In genomic region chr12:80574825-80575371, GRCm38 (mm10) we compare ENCODE assay signal across 8 mouse cellular contexts. TPM values are rescaled to one million over a fixed set of nuclear protein-coding genes. Genes with fewer than 3 reads are reported as not detected.
DNase-seq lines count a peak whose midpoint lies in the region; ATAC-seq and TF ChIP-seq lines count a peak whose summit lies in the region.

No protein-coding gene starts in this region.

- H3K4me2 ChIP-seq in forebrain, embryonic 14.5 days (ENCODE audit: low read length), result 0 out of 2 replicates have a peak overlapping the region, but pooled peaks have one; percentile 1
- H3K4me2 ChIP-seq in hindbrain, postnatal 0 days (ENCODE audit: low read depth, low read length), result no peak overlapping the region
- peak overlapping the region; percentile 36 for H3K4me2 ChIP-seq in neural tube, embryonic 13.5 days

- H3K27ac ChIP-seq in forebrain, embryonic 14.5 days (ENCODE audit: low read depth, low read length), result peak overlapping the region; percentile 27; the same call in 1 of the 2 replicates
- peak overlapping the region; percentile 62 for H3K27ac ChIP-seq in hindbrain, postnatal 0 days
- peak overlapping the region; percentile 82 for H3K27ac ChIP-seq in neural tube, embryonic 13.5 days (replicated peaks)

- peak overlapping the region; percentile 10; the same call in 1 of the 2 replicates for H3K9ac ChIP-seq in forebrain, embryonic 14.5 days (ENCODE audit: low read length)
- 0 out of 2 replicates have a peak overlapping the region, but pooled peaks have one; percentile 24 for H3K9ac ChIP-seq in hindbrain, postnatal 0 days (replicated peaks; ENCODE audit: low read length)
- H3K9ac ChIP-seq in neural tube, embryonic 13.5 days, result peak overlapping the region; percentile 49; the same call in 1 of the 2 replicates

- H3K36me3 ChIP-seq in forebrain, embryonic 14.5 days (ENCODE audit: control insufficient read depth, insufficient read depth, low read length), result 0 out of 2 replicates have a peak, but pooled peaks cover 3% of the 10 kb centered on the region
- no peaks in the 10 kb centered on the region for H3K36me3 ChIP-seq in hindbrain, postnatal 0 days (ENCODE audit: insufficient read depth, low read length)
- H3K36me3 ChIP-seq in neural tube, embryonic 13.5 days, result no peaks in the 10 kb centered on the region

- no peaks in the 10 kb centered on the region for H3K27me3 ChIP-seq in forebrain, embryonic 14.5 days (replicated peaks; ENCODE audit: control insufficient read depth, insufficient read depth, low read length)
- no peaks in the 10 kb centered on the region for H3K27me3 ChIP-seq in hindbrain, postnatal 0 days (ENCODE audit: insufficient read depth, low read length)
- no peaks in the 10 kb centered on the region for H3K27me3 ChIP-seq in neural tube, embryonic 13.5 days

- 0 out of 2 replicates have a peak, but pooled peaks cover 2% of the 10 kb centered on the region for H3K4me1 ChIP-seq in forebrain, embryonic 14.5 days (ENCODE audit: control insufficient read depth, insufficient read depth, low read length)
- H3K4me1 ChIP-seq in hindbrain, postnatal 0 days (ENCODE audit: insufficient read depth, low read length), result 0 out of 2 replicates have a peak, but pooled peaks cover 7% of the 10 kb centered on the region
- peaks cover 30% of the 10 kb centered on the region for H3K4me1 ChIP-seq in neural tube, embryonic 13.5 days (replicated peaks)

- TF ChIP-seq CTCF in hindbrain, postnatal 0 days (IDR thresholded peaks at IDR 0.05; ENCODE audit: low read depth), result no peak

- DNase-seq in layer of hippocampus, adult 11-12 months (ENCODE audit: low spot score), result peak; percentile 37
- DNase-seq in layer of hippocampus, postnatal 14 days (ENCODE audit: low spot score in 2 of 2), result no peak
- DNase-seq in forebrain, embryonic 14.5 days (ENCODE audit: low spot score), result peak; percentile 20
- peak; percentile 45 for DNase-seq in hindbrain, postnatal 0 days (ENCODE audit: low spot score)
- DNase-seq in yolk sac, embryonic 10.5 days (ENCODE audit: low spot score), result no peak
- no peak for DNase-seq in cerebellum, adult 11-12 months

- H3K4me3 ChIP-seq in forebrain, embryonic 14.5 days (ENCODE audit: low read depth, low read length), result no peak overlapping the region
- H3K4me3 ChIP-seq in hindbrain, postnatal 0 days (ENCODE audit: low read length), result no peak overlapping the region
- no peak overlapping the region for H3K4me3 ChIP-seq in neural tube, embryonic 13.5 days

- no peaks in the 10 kb centered on the region for H3K9me3 ChIP-seq in forebrain, embryonic 14.5 days (replicated peaks; ENCODE audit: control insufficient read depth, low read length)
- H3K9me3 ChIP-seq in hindbrain, postnatal 0 days (ENCODE audit: low read length), result no peaks in the 10 kb centered on the region
- H3K9me3 ChIP-seq in neural tube, embryonic 13.5 days, result no peaks in the 10 kb centered on the region

- no peak for ATAC-seq in forebrain, embryonic 14.5 days
- peak; percentile 71 for ATAC-seq in hindbrain, postnatal 0 days
- ATAC-seq in neural tube, embryonic 13.5 days (ENCODE audit: low read depth), result no peak
- no peak for ATAC-seq in cerebellum, adult (ENCODE audit: insufficient number of reproducible peaks, low FRiP score, low TSS enrichment)

- WGBS in forebrain, embryonic 14.5 days, result 32% methylated on average over 15 of the region's 15 CpGs
- WGBS in hindbrain, postnatal 0 days, result 18% methylated on average over 15 of the region's 15 CpGs
- WGBS in neural tube, embryonic 13.5 days, result 21% methylated on average over 15 of the region's 15 CpGs

RNA-seq across cellular contexts. Expression of gene Galnt16, which starts 56.8 kb away (rescaled TPM):
- total RNA-seq in layer of hippocampus, postnatal 14 days (2021), result 100 to 1,000 TPM; 126 to 127 TPM
- polyA plus RNA-seq in forebrain, embryonic 14.5 days (2014; fragmentation: Nextera tagmentation; extraction: Ambion mirVana), result 14.7 and 14.8 TPM in 2 replicates
- total RNA-seq in hindbrain, postnatal 0 days (2014; rRNA removed), result 67.9 and 72.1 TPM in 2 replicates
- 26.5 and 28.2 TPM in 2 replicates for polyA plus RNA-seq in hindbrain, postnatal 0 days (2015; fragmentation: Nextera tagmentation; extraction: Ambion mirVana)
- 27.9 and 28.9 TPM in 2 replicates for polyA plus RNA-seq in neural tube, embryonic 13.5 days (2015; fragmentation: Nextera tagmentation; extraction: Ambion mirVana)

Comparison
In these comparisons a context has a peak if more than half of its experiments do, and no peak if none do; other contexts are left out.
1. DNase-seq: peak in layer of hippocampus, adult 11-12 months (single experiment), forebrain, embryonic 14.5 days (single experiment) and hindbrain, postnatal 0 days (single experiment); none in layer of hippocampus, postnatal 14 days (0 of 2), yolk sac, embryonic 10.5 days (single experiment) and cerebellum, adult 11-12 months (single experiment).
2. H3K27ac ChIP-seq: peak in every context shown above with its lines; median percentile 82 in neural tube, embryonic 13.5 days; 62 in hindbrain, postnatal 0 days; 27 in forebrain, embryonic 14.5 days.
3. Peak in every context shown above with its lines, with median percentiles within 50 percentile points of each other: H3K9ac ChIP-seq.